ENCODE assay signal across 8 mouse cellular contexts in genomic region chr4:129058207-129059092, GRCm38 (mm10). TPM values are rescaled to one million over a fixed set of nuclear protein-coding genes. Genes with fewer than 3 reads are reported as not detected.
DNase-seq lines count a peak whose midpoint lies in the region; ATAC-seq and TF ChIP-seq lines count a peak whose summit lies in the region.

Rnf19b (plus strand) TSS chr4:129058271.

- no peaks in the 10 kb centered on the region for H3K36me3 ChIP-seq in forebrain, postnatal 0 days (ENCODE audit: insufficient read depth)

- H3K9me3 ChIP-seq in forebrain, postnatal 0 days (ENCODE audit: low read length), result no peaks in the 10 kb centered on the region

- ATAC-seq in forebrain, postnatal 0 days, result peak; percentile 52
- ATAC-seq in hematopoietic stem cell, adult 5-6 weeks (replicated peaks in 1 of 2; ENCODE audit: insufficient read depth in 1 of 2, low FRiP score in 2 of 2, low TSS enrichment in 1 of 2, low read depth in 1 of 2, poor library complexity in 2 of 2, severe bottlenecking in 2 of 2), result peak in 1 of 2 experiments; percentile 16; a peak in 2 of 4 replicates

- H3K4me1 ChIP-seq in forebrain, postnatal 0 days (ENCODE audit: insufficient read depth), result peaks cover 16% of the 10 kb centered on the region

- WGBS in forebrain, postnatal 0 days, result 4% methylated on average over 93 of the region's 107 CpGs

- H3K4me2 ChIP-seq in forebrain, postnatal 0 days (ENCODE audit: low read depth), result peak within 1 kb of the TSS; percentile 96

- TF ChIP-seq CTCF in forebrain, postnatal 0 days (IDR thresholded peaks at IDR 0.05; ENCODE audit: low read depth), result no peak

- peak within 1 kb of the TSS; percentile 81 for H3K9ac ChIP-seq in forebrain, postnatal 0 days

- DNase-seq in MN1 (ENCODE audit: low spot score), result peak; percentile 65
- peak; percentile 54 to 71 for DNase-seq in cerebellum, adult 18-20 months
- DNase-seq in forebrain, postnatal 0 days, result peak; percentile 48
- no peak for DNase-seq in layer of hippocampus, postnatal 14 days (ENCODE audit: low spot score in 2 of 2)
- DNase-seq in lung, postnatal 25 days (ENCODE audit: low spot score), result peak; percentile 20
- DNase-seq in right cerebral cortex, adult 18-20 months, result peak; percentile 56
- no peak for DNase-seq in adipocyte (ENCODE audit: low spot score)

- peak within 1 kb of the TSS; percentile 93 for H3K27ac ChIP-seq in forebrain, postnatal 0 days (ENCODE audit: low read depth, low read length)

- H3K27me3 ChIP-seq in forebrain, postnatal 0 days (ENCODE audit: insufficient read depth, low read length), result no peaks in the 10 kb centered on the region

- peak within 1 kb of the TSS; percentile 88 for H3K4me3 ChIP-seq in forebrain, postnatal 0 days (ENCODE audit: low read depth, low read length)

RNA-seq across cellular contexts. Expression of gene Rnf19b, which starts in this region (rescaled TPM):
- 116 and 135 TPM in 2 replicates for total RNA-seq in forebrain, postnatal 0 days (2014; rRNA removed)
- polyA plus RNA-seq in forebrain, postnatal 0 days (2015; fragmentation: Nextera tagmentation; extraction: Ambion mirVana), result 31.1 and 32.6 TPM in 2 replicates
- total RNA-seq in hematopoietic stem cell, adult 5-6 weeks (2017), result 59.5 and 74.9 TPM in 2 replicates
- 10 to 100 TPM; 51.9 to 54.0 TPM for total RNA-seq in layer of hippocampus, postnatal 14 days (2021)

Comparison
In these comparisons a context has a peak if more than half of its experiments do, and no peak if none do; other contexts are left out.
1. DNase-seq: peak in MN1 (single experiment), cerebellum, adult 18-20 months (2 of 2), forebrain, postnatal 0 days (single experiment), lung, postnatal 25 days (single experiment) and right cerebral cortex, adult 18-20 months (single experiment); none in layer of hippocampus, postnatal 14 days (0 of 2) and adipocyte (single experiment).